Mouse (Mus musculus): ENCODE measurements around the gene Smg7.

Gene Smg7

DNA sequence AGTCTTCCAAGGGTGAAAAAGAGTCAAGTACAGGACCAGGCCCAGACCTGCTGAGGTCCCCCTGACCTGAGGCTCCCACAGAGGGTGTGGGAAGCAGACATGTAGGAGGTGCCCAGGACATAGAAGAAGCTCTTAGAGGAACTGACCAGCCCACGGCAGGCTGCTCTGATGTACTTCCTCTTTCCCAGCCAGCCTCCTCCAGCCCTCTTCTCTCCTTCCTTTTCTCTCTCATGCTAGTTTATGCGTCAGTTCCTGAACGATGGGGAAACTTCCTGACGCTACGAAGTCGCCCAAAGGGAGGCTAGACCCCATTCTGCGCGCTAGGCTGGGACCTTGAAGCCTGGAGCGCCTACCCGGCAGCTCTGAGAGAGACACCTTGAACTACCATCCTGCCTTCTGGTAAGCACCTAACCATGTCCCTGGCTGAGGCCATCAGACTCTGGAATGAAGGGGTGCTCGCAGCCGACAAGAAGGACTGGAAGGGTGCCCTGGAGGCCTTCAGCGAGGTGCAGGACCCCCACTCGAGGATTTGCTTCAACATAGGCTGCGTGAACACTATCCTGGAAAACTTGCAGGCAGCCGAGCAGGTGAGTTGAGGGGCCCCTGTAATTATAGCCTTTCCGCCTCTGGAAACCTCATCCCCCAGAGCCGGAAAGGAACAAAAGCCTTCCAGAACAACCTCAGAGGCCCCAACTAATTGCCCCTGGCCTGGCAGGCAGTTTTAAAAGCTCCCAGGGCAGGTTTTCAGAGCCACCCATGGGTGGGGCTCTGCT, 94.6 kb downstream of the Smg7 start:
- no peak for DNase-seq (ENCODE audit: low spot score)

DNA sequence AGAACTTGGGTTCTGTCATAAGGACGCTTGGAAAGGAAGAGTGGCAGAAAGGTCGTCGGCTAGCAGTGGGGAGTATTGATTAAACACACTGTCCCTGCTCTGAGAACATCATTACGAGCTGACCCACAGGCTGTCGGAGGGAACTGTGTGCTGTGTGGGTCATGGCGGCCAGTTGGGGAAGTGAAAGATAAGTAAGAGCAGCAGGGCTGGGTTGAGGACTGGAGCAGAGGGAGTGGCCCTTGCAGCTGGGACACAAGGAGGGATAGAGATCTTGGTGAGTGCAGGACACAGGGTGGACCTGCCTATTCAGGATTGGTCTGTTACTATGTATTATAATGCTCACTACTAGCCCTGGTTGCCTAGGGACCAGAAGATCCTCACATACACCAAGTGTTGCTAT, 97.5 kb downstream of the Smg7 start:
- DNase-seq (ENCODE audit: low spot score) = no peak

DNA sequence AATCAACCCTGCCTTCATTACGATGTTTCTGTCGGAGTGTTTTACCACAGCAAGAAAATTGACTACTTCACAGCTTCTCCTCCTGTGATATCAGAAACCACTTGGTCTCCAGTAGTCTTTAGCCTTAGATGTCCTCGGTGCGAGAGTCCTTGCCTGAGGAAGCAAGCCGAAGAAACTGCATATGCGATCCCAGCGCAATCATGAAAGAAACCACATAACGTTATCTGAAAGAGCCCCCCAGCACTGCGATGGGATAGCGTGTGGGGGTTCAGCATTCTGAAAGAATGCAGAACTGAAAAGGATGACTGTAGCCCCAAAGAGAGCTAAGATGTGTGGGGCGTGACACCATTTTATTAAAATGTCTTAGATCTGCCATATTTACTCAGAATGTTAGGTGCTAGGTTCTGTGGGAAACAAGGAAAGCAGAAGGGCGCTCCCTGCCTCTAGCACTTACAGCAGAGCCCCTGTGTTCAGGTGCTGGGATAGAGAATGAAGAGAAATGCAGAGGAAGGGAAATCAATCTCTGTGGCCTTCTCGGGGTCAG, 101.7 kb downstream of the Smg7 start:
- no peak for DNase-seq (ENCODE audit: low spot score)

DNA sequence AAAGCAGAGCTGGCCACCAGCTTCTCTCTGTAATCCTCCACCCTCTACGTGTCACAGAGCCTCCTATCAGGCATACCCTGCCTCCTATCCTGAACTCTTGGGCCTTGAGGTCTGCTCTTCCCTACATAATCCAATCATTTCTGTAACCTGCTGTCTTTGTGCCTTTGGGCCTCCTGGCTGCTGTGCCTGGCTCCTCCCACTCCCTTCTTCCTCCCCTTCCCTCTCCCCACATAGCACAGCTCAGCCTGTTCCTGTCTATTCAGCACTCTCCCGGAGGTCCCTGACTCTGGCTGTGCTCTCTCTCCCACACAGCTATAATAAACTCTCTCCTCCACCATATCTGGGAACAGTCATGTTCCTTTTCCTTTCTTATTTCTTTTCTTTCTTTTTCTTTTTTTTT, 102.5 kb downstream of the Smg7 start, which contains the start of gene Ncf2:
Gene Ncf2 (plus strand): TSS at position 298 of the 400 bp plus-strand sequence.
- no peak for DNase-seq (ENCODE audit: low spot score)

DNA sequence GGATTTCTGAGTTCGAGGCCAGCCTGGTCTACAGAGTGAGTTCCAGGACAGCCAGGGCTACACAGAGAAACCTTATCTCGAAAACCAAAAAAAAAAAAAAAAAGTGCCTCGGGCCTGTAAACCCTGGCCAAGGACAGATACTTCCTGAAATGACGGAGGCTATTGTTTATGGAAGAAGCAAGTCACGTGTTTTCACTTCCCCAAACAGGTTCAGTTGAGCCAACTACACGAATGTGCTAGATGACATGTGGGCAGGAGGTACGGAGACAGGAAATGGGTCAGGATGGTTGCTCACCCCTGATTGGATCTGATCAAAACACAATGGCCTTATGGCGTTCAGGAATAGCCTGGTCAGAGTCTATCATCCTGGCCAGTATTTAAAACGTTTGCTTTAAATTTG, 104.3 kb downstream of the Smg7 start:
- no peak for DNase-seq (ENCODE audit: low spot score)

DNA sequence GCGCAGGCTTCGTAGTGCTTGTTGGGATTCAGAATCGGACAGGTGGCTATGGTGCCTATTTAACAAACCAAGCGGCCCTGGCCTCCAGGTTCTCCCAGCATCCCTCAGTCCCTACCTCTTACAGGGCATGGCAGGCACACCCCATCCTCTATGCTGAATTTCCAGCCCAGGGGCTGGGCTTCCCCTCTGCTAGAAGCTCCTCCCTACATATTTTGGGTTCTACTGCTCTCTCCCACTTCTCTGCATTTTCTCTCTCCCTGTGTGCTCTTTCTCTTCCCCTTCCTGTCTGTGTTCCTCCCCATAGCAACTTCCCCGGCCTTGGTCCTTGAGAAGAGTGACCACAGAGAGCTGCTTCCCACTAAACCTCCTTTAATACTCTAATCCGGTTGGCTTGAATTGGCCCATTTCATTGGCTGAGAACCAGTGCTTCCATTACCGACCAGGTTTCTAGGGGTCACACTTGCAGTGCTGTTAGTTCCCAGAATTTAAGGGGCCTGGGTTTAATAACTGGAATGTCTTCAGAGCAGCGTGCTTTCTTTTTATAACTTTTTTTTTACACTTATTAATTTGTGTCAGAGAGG, 105.7 kb downstream of the Smg7 start:
- no peak for DNase-seq (ENCODE audit: low spot score)

DNA sequence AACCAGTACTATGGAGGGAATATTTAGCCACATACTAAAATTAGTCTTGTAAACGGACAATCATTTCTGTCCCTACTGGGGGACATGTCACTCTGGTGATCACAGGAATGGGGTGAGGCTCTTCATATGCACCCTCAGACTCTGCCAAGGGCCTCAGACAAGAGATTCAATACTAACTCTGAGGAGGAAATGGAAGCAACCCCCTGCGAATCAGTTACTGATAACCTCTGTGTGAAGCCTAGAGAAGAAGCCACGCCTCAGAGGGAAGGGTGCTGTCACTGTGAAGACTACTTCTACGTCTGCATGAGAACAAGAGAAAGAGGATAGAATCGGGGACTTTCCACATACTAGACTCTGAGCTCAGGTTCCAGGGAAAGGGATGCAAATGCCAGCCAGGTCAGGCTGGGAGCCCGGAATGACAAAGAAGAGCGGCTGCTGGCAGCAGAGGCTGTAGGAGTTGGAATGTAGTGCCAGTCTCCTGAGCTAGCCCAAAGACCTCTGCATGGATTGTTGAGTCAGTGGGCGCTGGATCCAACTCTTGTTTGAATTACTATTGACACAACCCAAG, 106.7 kb downstream of the Smg7 start:
- DNase-seq (ENCODE audit: low spot score) = no peak

DNA sequence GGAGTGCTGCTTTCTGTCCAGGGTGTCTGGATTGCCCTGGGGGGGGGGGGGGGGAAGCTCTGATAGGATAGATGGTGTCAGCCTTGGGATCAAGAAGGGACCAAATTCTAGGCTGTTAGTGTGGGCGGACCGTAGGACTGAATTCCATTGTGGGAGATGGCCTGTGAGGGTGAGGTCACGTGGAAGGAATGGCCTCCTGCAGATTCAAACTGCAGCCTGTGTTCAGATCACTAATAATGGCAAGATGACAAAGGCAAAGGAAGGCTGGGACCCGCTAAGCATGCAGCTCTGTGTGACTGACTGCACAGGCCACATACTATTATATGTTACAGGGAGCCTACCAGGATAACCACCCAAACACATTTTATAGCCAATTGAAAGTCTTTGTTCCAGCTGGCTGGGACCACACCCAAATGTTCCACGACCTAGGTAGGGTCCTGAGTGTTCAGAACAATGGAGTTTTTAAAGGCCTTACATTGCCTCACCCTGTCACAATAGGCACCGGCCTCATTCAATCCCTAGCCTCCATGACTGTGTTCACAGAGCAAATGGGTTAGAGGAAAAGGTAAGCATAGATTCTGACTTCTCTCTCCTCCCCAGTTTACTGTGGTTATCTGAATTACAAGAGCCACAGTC, 108.8 kb downstream of the Smg7 start:
- no peak for DNase-seq (ENCODE audit: low spot score)

DNA sequence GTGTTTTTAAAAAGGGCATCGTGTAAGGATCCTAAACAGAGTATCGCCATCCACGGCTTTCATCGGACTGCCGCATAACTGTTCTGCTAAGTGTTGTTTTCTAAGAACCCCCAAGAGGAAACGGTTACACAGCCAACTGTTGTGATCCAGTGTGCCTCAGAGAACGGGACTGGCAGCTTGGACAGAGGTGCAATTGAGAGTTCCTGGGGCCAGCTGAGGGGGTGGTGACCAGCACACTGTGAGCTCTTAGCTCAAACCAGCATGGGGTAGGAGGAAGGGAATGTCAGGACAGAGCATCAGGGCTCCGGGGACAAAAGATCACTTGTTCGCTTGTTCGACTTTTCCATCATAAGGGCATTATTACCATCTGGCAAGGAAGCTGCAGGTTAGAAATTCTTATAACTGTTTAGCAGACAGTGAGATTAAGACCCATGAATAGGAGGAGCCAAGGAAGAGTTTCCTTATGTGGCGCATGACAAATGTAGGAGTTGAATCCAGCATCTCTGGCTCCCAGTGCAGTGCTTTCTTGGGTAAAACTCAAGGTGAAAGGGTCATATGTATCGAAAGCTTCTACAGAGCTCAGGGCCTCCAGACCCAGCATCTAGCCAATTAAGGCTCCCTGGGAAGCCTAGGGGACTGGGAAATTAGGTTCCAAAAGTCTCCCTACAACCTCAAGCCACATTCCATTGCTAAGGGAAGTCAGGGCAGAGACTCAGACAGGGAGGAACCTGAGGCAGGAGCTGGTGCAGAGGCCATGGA, 109.5 kb downstream of the Smg7 start:
- no peak for DNase-seq (ENCODE audit: low spot score)

DNA sequence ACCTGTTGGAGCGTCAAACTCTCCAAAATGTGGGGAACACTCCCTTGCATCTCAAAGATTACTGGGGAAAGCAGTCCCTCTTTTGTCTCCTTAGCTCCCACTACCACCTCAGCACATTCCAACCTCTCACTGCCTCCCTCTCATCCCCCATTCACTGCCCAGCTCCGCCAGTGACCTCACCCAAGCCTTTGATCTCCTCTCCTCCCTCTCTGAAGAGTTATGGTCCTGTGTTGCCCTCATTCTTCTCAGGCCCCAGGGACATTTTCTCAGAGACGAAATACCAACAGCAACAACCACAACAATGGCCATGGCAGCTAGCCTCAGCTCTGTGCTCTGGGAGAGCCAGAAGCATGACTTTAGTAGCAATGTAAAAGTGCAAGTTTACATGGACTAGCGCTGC, 111.2 kb downstream of the Smg7 start:
- no peak for DNase-seq (ENCODE audit: low spot score)

DNA sequence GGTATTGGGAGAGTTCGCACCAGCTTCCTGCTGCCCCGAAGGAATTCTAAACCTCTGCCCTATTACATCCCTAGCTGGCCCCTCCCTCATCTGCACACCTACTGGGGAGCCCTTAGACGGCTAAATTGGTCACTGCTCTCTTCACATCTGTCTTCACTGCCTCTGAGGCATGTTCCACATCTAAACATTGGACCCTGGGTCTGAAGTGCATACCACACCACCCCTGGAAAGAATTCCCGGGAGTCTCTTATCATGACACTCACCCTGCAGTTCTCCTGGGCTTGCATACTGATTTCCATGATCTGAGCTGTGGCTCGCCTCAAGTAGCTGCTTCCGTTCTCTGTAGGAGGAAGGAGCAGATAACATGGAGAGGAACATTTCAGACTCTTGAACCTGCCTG, 111.6 kb downstream of the Smg7 start:
- no peak for DNase-seq (ENCODE audit: low spot score)

DNA sequence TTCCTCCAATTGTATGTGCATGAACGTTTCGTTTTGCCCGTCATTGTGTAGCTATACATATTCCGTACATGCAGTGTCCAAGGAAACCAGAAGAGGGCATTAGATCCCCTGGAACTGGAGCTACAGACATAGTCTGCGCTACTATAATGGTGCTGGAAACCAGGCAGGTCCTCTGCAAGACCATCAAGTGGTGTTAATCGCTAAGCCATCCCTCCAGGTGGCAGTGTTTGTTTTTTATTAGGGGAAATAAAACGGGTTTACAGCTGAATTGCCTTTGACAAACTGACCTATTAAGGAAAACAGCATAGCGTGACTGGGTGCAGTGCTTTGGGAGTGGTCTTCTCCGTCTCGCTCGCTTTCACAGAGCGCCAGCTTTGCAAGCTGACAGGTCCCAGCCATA, 112.2 kb downstream of the Smg7 start:
- DNase-seq (ENCODE audit: low spot score) = no peak

DNA sequence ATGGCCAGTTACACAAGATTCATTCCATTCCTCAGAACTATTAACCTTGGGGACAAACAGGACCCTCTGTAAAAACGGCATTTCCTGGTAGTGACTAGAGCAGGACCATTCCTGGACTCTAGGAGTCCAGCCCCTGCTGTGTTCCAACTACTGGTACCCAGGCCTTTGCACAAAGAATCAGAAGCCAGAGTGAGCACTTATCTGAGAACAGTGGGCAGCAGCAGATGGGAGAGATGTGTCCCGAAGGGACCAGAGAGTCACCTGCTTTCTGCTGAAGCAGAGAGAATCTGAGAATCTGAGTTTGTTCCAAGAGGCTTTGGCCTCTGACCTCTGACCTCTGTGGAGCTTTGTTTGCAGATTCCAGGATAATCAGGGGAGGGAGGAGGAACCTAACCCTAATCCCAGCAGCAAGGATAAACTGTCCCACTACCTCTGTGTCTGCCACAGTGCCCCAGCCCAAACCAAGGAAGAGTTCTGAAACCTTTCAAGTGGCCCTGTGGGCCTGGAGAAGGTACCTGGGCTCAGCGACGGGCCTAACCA, 114.3 kb downstream of the Smg7 start:
- DNase-seq (ENCODE audit: low spot score) = no peak

All from left cerebral cortex, adult 11 months (tissue).